Mouse (Mus musculus) liver, embryonic 14.5 days (tissue): ENCODE measurements at regions not wholly inside any gene's neighbourhood (a gene's known extent, or its start where the extent isn't known, plus 50 kb on each side); places are given as distances from the start of the nearest gene placed in this dataset.

ENCODE experiments used
- ATAC-seq: fragments of 200-750 bp; cut with Nextera tagmentation; 2 replicates; pipeline ENCODE4 v1.8.0; 2017; ENCODE audit warnings: moderate number of reproducible peaks, mild to moderate bottlenecking, moderate library complexity; ENCODE audit not compliant: insufficient read depth
- DNase-seq, 3 experiments: peaks; one replicate each; pipeline ENCODE4 v3.0.0-alpha.2; 2012 to 2013; ENCODE audit warnings: low read depth in 3 of 3, low spot score in 3 of 3
- H3K27ac ChIP-seq: fragments of 300-500 bp; sonication (generic); 2 replicates; pipeline ENCODE4 v1.5.1; 2014; ENCODE audit warnings: moderate library complexity, mild to moderate bottlenecking, control low read depth, inconsistent platforms
- H3K27me3 ChIP-seq: fragments of 300-500 bp; sonication (generic); 2 replicates; pipeline ENCODE4 v1.6.1; 2014; ENCODE audit warnings: mild to moderate bottlenecking, low read length, moderate library complexity; ENCODE audit not compliant: control insufficient read depth, insufficient read depth
- H3K36me3 ChIP-seq: fragments of 300-500 bp; sonication (generic); replicated peaks from 2 replicates; pipeline ENCODE4 v1.6.1; 2014; ENCODE audit warnings: low read depth; ENCODE audit not compliant: control insufficient read depth, insufficient read depth
- H3K4me1 ChIP-seq, 2 experiments: fragments of 200-500 bp in 1 of 2; fragments of 300-500 bp in 1 of 2; sonication (generic) in 1 of 2; replicated peaks; 2 replicates each; pipeline ENCODE4 v1.6.1; 2012 to 2014; ENCODE audit warnings: antibody characterized with exemption in 1 of 2, inconsistent platforms in 1 of 2, low read length in 1 of 2; ENCODE audit not compliant: control insufficient read depth in 2 of 2, insufficient read depth in 2 of 2
- H3K4me2 ChIP-seq: fragments of 300-500 bp; sonication (generic); 2 replicates; pipeline ENCODE4 v1.6.1; 2014; ENCODE audit warnings: low read depth, mild to moderate bottlenecking, control low read depth, moderate library complexity
- H3K4me3 ChIP-seq, 2 experiments: fragments of 200-500 bp in 1 of 2; fragments of 300-500 bp in 1 of 2; sonication (generic) in 1 of 2; 2 replicates each; pipeline ENCODE4 v1.5.1; 2012 to 2014; ENCODE audit warnings: low read depth in 2 of 2, low read length in 2 of 2, mild to moderate bottlenecking in 2 of 2, control low read depth in 1 of 2, inconsistent platforms in 1 of 2, moderate library complexity in 1 of 2; ENCODE audit not compliant: insufficient read depth in 1 of 2
- H3K9ac ChIP-seq: fragments of 300-500 bp; sonication (generic); replicated peaks from 2 replicates; pipeline ENCODE4 v1.6.1; 2014; ENCODE audit warnings: mild to moderate bottlenecking, control low read depth, moderate library complexity
- H3K9me3 ChIP-seq: fragments of 300-500 bp; sonication (generic); 2 replicates; pipeline ENCODE4 v1.6.1; 2016; ENCODE audit warnings: low read length, mixed read lengths; ENCODE audit not compliant: control insufficient read depth
- CTCF ChIP-seq: IDR thresholded peaks from 2 replicates; pipeline ENCODE4 v1.5.1; 2016; ENCODE audit warnings: antibody characterized with exemption, low read depth, control low read depth
- EP300 ChIP-seq: IDR thresholded peaks from 2 replicates; pipeline ENCODE4 v1.6.1; 2016; ENCODE audit warnings: antibody characterized with exemption, low read depth
- WGBS: fragments of 180-500 bp; shearing (Covaris S2); extraction: QIAGEN DNeasy Blood & Tissue Kit; methylation state at CpG from one replicate; pipeline ENCODE4 v1.1.7; 2014; ENCODE audit not compliant: insufficient replicate concordance; 5-methylcytosine and 5-hydroxymethylcytosine counted together

DNA sequence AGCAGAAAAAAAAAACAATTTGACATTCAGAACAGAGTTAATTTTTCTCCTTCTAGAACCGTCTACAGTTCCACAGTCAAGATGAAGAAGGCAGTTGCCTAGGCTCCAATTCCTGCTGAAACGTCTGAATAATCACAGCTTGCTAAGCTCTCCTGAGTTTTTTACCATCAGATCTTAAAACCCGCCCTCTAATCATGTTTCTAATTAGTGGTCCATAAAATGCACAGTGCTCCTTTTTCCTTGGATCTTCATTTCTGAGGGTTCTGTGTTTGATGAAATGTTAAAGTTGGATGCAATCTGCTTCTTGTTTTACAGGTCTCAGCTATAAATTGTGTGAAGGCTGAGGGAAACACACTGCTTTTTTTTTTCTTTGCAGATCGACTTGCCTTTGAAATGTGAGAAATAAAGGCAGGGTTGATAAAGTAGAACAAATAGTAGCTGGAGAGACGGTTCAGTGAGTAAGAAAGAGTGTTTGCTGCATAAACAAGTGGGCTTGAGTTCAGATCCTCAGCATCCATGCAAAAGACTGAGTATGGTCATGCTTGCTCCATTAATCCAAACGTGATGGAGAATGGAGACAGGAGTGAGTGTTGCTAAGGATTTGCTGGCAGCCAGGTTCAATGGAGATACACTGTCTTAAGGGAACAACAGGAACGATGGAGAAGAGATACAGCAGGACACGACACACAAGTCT is 499.3 kb downstream of the Nuf2 start:
- Histone ChIP-seq H3K9me3 (no peaks in the 10 kb centered on the region), H3K4me3 (no peak overlapping the region), H3K4me1 (no peaks in the 10 kb centered on the region), H3K36me3 (no peaks in the 10 kb centered on the region), H3K27me3 (no peaks in the 10 kb centered on the region), H3K27ac (no peak overlapping the region), H3K9ac (no peak overlapping the region), H3K4me2 (no peak overlapping the region)
- no peak for TF ChIP-seq CTCF
- TF ChIP-seq EP300, result no peak
- DNase-seq (no peak), ATAC-seq (no peak)
- WGBS, result 51% methylated on average over 8 of the region's 8 CpGs

DNA sequence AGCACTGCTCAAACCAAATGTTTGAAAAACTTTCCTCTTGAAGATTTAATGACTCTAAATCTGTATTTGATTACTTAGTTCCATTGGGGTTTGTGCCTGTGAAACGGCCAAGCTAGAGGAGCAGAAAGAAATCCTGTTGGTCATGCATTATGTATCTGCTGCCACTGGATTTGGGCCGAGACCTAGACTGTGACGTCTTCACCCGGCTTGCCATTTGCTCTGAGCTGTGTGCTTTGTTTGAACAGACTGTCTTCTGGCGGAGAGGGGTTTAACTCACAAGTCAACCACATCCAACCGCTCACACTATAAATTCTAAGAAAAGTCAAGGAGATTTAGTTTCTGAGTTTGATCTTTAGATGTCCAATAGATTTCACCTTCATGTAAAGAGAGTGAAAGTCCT is 503.6 kb downstream of the Nuf2 start:
- Histone ChIP-seq H3K27me3 (no peaks in the 10 kb centered on the region), H3K27ac (no peak overlapping the region), H3K4me1 (no peaks in the 10 kb centered on the region), H3K9ac (no peak overlapping the region), H3K4me2 (no peak overlapping the region), H3K4me3 (no peak overlapping the region), H3K9me3 (no peaks in the 10 kb centered on the region), H3K36me3 (no peaks in the 10 kb centered on the region)
- DNase-seq, result no peak
- 66% methylated on average over 6 of the region's 6 CpGs for WGBS
- no peak for TF ChIP-seq EP300
- no peak for TF ChIP-seq CTCF
- ATAC-seq, result no peak

DNA sequence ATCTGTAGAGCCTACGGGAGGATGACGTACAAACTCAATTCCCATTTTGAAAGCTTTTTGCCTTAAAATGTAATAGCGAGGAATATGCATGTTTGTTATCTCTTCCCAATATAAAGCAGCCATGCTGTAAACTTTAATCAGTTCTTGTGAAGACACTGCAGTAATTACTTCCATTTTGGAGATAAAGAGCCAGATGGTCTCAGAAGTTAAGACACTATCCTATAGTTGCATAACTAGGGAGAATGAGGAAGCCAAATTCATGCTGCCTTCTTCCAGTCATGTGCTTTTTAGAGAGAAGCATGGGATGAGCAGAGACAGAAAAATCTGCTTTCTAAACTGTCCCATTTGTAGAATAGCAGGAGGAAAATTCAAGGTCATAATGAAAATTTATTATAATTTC is 504.0 kb downstream of the Nuf2 start:
- H3K27me3 ChIP-seq, result no peaks in the 10 kb centered on the region
- no peak for DNase-seq
- no peak for TF ChIP-seq CTCF
- no peaks in the 10 kb centered on the region for H3K36me3 ChIP-seq
- H3K9me3 ChIP-seq, result no peaks in the 10 kb centered on the region
- no peak overlapping the region for H3K27ac ChIP-seq
- 50% methylated on average over 3 of the region's 3 CpGs for WGBS
- no peak for ATAC-seq
- no peak overlapping the region for H3K4me2 ChIP-seq
- no peaks in the 10 kb centered on the region for H3K4me1 ChIP-seq
- no peak overlapping the region for H3K4me3 ChIP-seq
- no peak overlapping the region for H3K9ac ChIP-seq

DNA sequence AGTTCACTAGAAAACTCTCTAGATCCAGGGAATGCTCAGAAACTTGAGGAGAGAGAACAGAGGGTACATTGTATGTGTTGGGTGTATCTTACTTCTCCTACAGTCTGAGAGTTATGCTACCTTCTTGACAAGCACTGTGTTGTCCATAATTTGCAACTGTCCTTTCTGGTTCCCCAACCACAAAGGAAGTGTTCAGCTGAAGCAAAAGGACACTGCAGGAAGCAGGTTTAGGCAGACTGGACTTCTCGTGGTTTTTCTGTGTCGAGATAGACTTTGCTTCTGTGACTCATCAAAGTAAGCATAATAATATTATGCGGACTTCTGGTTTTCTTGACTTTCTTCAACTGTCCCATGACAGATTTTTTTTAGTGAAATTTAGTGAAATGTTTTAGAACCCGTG is 506.7 kb downstream of the Nuf2 start:
- no peaks in the 10 kb centered on the region for H3K9me3 ChIP-seq
- no peaks in the 10 kb centered on the region for H3K4me1 ChIP-seq
- no peaks in the 10 kb centered on the region for H3K27me3 ChIP-seq
- no peak overlapping the region for H3K4me2 ChIP-seq
- WGBS, result 10% methylated on average over 4 of the region's 4 CpGs
- TF ChIP-seq EP300, result no peak
- H3K4me3 ChIP-seq, result no peak overlapping the region
- H3K36me3 ChIP-seq, result no peaks in the 10 kb centered on the region
- DNase-seq, result no peak
- no peak overlapping the region for H3K9ac ChIP-seq
- H3K27ac ChIP-seq, result no peak overlapping the region
- ATAC-seq, result no peak

DNA sequence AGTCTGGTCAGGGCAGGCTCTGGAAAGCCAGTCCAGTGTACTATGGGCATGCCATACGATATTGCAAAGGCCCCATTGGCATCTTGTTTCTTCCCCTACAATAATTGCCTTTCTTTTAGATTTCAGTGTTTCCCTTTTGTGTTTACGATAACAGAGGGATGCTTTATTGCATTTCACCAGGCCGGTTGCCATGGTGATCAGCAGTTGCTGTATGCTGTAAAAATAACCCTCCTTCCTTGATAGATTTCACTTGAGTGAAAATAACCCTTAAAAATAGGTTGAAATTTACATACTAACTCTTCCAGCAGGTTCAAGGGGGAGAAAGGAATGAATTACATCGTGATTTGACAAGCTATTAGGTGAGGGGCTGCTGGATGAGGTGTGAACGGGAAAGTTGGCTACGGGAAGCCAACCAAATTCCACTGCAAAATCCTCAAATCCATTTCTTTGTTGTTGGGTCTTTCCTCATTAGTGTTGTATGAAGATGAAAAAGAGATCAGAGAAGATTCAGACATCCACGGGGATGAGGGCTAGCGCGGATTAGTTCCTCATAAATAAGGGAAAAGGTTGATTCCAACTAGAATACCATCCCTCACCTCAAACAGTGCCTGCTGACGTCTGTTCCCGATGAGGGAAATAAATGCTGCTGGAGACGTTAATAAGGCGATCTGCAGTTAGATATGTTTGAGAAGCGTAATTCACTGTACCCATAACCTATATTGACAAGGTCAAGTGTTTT is 539.6 kb downstream of the Nuf2 start:
- 70% methylated on average over 14 of the region's 14 CpGs for WGBS
- H3K36me3 ChIP-seq, result no peaks in the 10 kb centered on the region
- TF ChIP-seq CTCF (no peak), EP300 (no peak)

More for the DNA sequence above, 539.6 kb downstream of the Nuf2 start:
- H3K9ac ChIP-seq, result no peak overlapping the region
- no peak for ATAC-seq
- no peak overlapping the region for H3K4me2 ChIP-seq
- H3K4me3 ChIP-seq, result no peak overlapping the region
- no peaks in the 10 kb centered on the region for H3K4me1 ChIP-seq
- DNase-seq, result no peak
- H3K27ac ChIP-seq, result no peak overlapping the region
- no peaks in the 10 kb centered on the region for H3K9me3 ChIP-seq
- no peaks in the 10 kb centered on the region for H3K27me3 ChIP-seq
